Mouse (Mus musculus): Measurements from ENCODE around the gene Rfx2.

Gene Rfx2

DNA sequence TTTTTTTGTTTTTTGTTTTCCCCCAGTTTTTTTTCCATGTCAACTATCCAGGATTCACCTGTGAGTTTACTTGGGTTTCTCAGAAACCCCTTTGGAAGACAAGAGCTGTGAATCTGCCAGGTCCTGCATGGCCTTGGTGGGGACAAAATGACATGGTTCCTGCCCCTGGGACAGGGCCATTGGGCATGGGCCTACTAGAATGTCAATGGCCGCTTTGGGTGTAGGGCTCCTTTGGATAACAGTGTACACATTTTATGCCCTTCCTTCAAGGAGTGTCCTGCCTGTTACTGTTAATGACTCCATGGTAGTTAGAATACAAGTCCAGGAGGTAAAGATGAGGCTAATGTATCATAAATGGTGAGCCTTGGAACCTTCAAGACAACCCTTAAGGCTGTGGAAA lies 2.1 kb upstream of the Rfx2 start:
- no peak for DNase-seq

DNA sequence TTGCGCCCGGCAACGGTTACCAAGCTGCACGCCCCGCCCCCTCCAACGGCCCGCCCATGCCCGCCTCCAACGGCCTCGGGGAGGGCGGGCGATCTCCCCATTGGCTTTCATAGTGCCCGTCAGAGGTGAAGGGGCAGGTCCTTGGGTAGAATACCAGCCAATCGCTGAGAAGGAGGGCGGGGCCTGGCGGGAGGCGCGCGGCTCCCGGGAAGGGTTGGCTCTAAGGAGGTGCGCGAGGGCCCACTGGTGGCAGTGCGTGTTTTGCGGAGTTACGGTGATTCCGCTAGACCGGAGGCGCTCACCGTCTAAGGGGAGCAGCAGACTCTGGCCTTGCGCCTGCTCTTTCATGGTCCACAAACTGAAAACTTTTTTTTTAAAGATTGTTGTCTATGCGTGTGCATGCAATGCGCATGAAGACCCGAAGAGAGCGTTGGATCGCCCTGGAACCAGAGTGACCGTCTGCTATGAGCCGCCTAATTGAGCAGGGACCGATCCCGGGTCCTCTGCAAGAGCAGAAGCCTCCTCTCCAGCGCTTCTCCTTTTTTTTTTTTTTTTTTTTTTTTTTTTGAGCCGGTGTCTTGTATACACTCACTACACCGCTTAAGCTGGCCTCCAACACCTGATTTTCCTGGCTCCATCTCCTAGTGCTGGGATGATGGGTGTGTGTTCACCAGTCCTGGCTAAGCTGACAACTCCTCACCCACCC lies 451 bp upstream of the Rfx2 start:
- DNase-seq = peak; percentile 98 to 99

DNA sequence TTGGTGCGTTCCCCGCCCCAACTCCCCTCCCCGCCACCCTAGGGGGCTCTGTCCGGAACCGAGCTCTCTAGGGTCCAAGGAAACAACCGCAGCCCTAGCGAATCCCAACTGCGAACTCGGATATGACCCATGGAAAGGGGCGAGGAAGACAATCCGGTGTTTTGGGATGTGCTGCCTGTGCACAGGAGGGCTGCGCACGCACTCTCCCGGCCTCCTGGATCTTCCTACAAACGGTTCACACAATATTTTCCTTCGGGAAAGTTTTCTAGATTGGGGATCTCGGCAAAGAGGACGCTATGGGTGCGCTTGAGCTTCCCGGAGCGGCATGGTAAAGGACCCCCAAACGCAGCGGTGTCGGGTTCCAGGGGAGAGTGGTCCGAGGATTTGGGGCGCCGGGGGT lies 1.0 kb downstream of the Rfx2 start:
- DNase-seq = no peak

DNA sequence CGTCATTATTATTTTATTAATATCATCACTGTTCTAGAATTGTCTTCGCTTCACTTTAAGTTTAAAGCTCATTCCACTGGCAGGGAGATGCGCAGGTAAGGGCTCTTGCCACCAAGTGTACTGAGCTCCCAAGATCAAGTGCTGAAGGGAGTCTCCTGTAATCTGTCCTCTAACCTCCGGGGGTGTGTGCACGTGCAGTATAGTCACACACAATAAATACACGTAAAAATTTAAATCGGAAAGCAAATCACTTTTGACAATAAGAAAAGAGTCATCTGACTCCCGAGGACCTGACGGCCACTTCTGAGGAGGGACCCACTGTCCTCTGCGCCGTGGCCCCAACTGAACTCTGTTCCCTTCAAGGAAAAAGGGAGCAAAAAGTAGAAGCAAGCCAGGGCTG lies 1.6 kb downstream of the Rfx2 start:
- DNase-seq = no peak

DNA sequence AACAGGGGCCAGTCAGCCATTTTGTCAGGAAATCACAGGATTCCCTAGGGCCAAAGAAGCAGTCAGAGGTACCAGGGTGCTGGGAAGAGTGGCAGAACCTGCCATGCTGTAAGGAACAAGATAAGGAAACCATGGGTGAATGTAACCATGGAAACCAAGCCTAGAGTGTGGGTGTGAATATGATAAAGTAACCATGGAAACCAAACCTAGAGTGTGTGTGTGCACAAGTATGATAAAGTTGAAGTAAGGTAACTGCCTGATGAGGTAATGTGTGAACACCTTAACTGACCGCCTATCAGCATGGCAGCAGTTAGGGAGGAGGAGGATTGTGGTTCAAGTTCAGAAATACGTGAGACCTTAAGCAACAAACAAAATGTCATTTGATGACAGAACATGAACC lies 4.1 kb downstream of the Rfx2 start:
- no peak for DNase-seq

DNA sequence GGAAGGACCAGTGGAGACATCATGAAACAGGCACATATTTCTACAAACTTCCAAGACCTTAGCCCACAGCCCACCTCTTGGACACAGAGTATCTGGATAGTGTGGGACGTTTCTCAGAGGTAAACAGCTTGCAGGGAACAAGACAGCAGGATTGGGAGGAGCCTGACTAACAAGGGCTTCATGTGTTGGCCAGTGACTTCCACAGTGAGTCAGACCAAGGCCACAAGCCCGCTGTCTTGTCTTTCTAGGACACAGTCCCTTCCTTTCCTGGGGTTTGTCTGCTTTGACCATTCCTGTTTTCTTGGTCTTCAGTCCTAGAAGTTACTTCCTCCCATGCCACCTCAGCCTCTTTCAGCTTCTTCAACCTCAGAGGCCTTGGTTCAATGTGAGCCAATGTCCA lies 7.5 kb downstream of the Rfx2 start:
- DNase-seq = no peak

DNA sequence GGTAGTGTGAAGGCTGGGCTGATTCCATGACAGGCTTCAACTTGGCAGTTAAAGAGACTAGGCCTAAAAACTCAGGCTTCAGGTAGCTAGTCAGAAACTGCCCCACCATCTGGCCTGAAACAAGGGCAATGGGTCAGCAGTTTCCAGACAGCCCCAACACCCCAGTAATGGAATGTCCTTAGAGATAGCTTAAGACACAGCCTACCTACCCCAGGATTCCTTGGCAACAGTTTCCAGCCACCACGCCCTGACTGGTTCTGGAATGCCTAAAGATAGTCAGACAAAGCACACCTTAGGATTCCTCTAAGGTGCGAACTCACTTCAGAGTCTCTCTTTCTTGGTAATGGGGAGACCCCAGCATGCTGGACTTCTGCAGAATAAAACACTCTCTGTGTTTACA lies 8.4 kb downstream of the Rfx2 start:
- no peak for DNase-seq

DNA sequence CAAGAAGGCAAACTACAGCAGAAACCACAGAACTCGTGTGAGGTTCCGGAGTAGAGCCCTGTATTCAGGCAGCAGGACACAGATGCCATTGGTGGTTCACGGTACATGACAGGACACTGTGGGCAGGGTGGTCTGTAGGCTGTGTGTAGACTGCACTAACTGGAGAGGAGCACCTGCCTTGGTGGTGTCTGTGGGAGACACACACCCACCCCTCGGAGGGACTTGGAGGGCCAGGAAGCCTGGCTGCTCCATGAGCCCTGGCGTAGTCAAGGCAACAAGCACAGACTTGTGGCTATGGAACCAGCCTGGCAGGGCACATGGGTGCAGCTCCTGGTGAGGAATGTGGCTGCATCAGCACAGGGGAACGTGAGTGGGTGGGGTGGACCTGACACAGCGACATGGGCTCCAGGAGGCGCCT lies 11.1 kb downstream of the Rfx2 start:
- peak; percentile 50 to 64 for DNase-seq

DNA sequence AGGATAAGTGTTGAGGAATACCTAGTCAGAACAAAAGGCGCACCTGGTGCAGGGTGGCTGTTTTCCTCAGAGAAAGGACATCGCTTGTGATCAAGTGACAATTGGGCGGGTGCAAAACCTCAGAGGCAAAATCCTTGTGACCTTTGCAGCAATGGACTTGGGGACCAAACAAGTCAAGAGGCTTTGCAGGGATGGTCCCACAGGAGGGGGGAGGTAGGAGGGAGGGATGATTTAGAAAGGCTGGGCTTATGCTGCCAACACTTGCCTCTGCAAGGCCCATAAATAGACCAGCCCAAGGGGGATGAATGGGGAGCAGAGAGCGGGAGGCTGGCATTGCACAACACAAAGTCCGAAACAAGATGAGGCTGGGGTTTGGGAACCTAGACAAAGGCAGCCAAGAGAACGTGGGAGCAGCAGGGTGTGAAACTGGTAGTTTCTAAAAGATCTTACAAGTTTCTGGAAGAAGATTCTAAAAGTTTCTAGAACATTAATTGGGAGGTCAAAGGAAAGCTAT lies 11.7 kb downstream of the Rfx2 start:
- DNase-seq = no peak

DNA sequence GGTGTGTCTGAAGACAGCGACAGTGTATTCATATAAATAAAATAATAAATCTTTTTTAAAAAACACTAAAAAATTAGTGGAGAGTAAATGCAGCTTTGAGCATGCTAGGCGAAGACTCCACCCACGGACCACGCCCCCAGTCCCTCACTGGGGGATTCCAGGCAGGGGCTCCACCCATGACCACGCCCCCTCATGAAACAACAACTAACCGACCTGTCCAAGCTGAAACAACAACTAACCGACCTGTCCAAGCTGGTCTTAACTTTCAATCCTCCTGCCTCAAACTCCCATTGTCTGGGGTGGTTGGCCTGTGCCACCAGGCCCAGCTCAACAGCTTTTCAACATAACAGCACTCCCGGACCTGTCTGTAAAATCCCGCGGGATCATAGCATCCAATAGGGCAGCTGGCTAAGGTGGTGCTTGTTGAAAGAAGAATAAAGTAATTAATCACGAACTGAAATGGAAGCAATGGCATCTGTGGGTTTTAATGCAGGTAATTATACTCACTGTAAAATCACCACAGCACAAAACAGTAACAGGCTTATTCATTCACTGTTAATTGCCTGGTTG lies 12.7 kb downstream of the Rfx2 start:
- no peak for DNase-seq

DNA sequence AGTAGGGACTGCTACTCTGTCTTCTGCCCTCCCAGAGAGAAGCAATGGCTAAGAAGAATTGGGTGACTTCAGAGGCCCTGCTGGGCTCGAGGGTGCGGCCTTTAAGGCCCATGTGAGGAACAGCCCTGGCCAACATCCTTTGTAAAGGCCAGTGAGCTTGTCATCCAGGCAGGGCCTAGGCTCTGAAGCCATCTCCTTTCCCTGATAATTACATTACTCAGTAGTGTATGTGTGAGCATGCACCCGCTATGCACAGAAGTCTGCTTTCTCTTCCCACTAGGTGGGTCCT lies 15.8 kb downstream of the Rfx2 start:
- DNase-seq = no peak

DNA sequence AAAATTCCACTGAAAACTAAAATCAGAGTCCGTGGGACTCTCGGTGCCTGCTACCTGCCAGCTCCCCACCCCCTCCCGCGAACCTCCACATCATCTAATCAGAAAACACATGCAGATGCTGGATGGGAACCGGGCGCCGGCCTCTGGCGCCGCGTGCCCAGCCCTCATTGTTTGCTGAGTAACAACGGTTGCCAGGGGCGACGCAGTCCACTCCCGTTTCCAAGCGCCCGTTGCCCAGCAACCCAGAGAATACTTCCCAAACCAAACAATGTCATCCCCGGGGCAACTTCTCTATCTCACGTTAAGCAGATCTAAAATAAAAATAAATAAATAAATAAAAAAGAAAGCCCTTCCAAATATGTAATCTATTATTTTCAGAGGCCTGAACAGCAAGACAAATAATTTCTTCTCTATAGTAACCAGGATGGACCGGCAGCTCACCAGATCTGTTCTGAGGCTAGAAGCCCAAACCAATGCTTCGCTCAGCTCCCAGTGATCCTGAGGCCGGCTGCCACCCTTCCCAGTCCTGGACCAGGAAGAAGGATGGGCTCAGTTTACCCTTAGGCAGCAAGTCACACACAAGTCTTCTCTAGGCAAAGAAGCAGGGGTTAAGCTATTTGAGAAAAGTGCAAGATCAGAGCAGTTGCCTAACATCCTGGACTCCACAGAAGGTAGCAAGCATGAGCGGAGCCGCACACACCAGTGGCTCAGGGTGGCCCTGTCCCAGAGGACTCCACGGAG lies 16.3 kb downstream of the Rfx2 start:
- DNase-seq = no peak

DNA sequence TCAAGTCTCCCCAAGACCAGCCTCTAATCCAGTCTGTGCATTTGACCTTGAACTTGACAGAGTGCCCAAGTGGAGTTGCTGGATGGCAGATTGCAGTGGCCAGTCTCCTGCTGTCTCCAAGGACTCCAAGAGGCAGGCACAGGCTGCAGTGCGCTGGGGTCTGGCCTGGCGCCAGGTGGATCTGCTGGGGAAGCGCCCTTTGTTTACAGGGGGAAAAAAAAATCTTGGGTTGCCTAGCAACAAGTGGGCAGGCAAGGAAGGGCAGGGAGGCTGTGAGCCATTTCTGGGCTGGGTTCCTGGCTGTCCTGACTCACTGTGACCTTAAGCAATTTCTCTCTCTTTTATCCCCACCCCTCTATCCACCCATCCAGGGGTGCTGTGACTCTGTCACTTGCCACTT lies 20.6 kb downstream of the Rfx2 start:
- DNase-seq = peak in 1 of 2 experiments; percentile 31

DNA sequence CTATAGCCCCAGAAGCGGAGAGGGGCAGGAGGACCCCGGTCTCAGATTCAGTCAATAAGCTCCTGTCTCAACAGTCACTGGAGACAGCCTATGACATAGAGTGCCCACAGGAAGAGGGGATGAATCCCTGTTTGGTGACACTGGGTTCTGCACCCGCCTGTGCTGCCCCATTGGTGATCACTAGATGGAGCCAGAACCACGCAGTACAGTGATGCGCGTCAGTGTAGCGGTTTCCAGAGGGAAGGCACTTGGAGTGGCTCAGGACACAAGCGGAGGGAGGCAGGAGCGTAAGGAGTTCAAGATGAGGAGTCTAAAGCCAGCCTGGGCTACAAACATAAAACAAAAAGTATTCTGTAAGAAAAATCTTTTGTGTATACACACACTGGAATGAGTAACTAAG lies 22.3 kb downstream of the Rfx2 start:
- peak; percentile 55 to 63 for DNase-seq

DNA sequence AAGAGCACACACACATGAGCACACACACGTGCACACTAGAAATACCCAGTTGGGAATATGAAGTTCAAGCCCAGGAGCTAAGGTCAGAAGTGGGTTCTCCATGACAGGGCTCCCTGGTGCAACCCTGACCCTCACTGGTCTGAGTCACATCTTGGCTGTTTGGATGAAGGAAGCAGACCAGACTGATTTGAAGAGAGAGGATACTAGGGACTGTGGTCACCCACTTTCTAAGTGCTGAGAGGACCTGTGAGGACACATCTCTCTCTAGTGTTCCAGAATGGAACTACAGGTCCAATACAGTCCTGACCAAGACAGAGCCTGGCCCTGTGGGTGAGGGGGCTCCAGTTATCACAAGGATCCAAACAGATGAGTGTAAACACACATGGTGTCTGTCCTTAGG lies 25.0 kb downstream of the Rfx2 start:
- DNase-seq = no peak

DNA sequence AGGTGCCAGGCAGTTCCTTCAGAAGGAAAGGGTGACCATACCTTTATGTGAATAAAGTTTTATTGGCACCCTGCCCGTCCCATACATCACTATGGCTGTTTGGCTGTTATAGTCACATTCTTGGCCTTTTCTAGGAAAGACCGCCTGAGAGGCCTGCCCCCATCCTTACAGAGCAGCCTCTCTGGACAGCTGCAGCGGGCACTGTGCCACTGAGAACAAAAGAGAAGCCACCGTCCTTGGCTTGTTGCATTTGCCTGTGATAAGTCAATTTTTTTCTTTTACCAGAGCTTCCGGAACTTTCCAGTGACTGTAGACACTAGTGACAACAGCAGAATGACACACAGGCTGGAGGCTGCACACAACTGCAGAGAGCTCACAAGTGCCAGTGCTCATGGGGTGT lies 25.9 kb downstream of the Rfx2 start:
- no peak for DNase-seq

DNA sequence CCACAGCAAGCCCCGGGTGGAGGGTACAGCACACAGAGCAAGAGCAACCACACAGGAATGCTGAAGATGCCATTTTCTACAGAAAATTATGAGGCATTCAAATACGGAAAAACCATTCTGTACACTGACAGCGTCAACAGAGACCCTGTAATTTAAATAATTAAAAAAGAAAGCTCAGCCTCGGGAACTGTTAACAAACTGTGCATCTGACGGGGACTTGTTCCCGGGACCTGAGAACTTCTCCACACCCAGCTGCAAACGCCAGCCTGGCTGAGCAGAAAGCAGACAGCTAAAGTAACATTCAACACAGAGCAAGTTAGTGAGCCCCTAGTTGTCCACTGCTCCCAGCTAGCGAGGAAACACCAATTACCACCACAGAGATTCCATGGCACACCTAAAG lies 28.7 kb downstream of the Rfx2 start:
- no peak for DNase-seq

DNA sequence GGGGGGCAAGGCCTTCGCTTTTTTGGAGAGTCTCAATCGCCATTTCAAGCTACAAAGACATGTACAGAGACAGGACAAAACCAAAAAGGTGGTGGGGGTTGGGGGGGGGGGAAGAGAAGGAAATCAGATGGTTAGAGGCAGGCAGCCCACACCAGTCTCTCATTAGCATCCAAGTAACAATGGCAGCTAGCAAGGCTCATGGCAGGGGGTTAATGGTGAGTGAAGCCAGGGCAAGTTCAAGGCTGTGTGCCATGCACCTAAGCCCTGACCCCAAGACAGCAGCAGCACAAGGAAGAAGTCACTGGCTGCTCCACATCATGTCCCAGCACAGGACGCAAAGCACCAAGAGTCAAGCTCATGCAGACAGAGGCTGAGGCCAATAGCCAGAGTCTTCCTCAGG lies 31.5 kb downstream of the Rfx2 start:
- no peak for DNase-seq

DNA sequence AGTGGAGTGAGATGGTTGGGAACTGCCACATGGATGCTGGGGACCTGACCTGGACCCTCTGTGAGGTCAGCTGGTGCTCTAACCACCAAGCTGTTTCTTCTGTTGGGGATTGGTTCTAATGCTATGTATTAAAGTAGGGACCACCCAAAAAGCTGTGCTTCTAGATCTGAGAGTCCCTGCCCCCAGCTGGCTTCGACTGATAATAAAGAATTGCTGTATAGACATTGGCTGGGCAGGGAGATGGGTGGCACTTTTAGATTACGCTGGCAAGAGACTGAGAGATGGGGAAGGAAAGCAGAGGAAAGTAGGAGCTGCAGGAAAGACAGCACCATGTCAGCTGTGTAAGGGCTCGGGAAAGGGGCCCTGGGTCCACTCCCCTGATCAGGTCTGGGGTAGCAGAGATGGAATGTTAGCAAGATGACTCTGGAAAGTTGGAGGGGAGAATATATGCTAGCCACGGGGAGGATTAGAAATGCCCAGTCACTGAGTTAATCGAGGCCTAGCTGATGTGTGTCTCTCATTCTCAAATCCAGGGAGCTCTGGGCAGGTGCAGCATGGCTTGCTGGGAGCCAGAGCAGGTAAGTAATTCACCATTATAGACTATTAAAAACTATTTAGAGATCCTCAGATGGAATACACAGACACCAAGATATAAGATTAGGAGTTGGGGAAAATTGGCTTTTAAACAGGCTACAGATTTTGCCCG lies 37.0 kb downstream of the Rfx2 start:
- DNase-seq = no peak

DNA sequence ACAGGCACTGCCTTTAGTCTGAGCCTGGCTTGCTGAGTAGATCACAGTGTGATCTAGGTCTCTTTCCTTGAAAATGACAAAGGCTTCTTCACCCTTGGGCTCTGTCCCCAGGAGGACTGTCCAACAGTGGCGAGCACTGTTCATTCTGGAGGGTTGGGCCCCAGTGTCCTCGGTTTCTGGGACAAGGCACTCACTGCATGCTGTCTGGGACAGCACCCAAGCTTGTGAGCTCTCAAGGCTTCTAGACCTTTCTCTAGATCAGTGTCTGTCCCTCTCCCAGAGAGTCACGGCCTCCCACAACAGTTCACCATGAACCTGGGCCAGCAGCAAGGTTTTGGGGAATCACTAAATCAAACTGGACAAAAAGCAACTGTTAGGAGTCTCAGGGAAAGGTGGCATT lies 38.2 kb downstream of the Rfx2 start:
- DNase-seq = no peak

DNA sequence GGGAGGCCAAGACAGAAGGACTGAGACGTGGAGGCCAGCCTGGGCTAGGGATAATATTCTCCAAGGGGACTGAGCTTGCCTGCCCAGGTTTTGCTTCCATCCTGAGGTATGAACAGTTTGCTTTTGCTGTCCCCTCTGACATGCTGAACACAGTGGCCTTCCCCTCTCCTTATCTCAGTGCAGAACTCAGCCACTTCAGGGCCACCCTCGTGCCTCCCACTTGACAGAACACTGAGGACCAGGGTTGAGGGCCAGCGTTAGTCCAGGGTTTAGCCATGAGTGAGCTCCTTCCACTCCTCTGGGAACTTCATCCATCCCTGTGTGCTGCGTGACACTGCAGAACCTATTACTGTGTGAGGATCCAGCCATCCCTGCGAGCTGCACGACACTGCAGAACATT lies 41.5 kb downstream of the Rfx2 start:
- no peak for DNase-seq

DNA sequence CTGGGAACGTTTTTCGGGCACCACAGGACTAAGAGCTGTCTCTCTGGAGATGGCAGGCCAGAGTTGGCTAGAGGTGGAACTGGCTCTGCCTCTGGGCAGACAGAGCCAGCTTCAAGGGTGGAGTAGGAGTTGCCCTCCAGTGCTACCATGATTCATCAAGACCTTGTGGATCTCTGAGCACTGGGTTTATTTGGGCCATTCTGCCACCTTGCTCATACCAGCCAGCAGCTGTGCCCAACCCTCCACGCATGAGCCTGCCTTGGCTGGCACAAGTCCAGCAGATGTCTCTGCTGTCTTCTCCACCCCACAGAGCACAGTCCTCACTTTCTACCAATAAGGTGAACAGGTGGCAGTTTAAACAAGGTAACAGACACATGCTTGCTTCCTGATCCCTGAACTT lies 41.9 kb downstream of the Rfx2 start:
- DNase-seq = no peak

DNA sequence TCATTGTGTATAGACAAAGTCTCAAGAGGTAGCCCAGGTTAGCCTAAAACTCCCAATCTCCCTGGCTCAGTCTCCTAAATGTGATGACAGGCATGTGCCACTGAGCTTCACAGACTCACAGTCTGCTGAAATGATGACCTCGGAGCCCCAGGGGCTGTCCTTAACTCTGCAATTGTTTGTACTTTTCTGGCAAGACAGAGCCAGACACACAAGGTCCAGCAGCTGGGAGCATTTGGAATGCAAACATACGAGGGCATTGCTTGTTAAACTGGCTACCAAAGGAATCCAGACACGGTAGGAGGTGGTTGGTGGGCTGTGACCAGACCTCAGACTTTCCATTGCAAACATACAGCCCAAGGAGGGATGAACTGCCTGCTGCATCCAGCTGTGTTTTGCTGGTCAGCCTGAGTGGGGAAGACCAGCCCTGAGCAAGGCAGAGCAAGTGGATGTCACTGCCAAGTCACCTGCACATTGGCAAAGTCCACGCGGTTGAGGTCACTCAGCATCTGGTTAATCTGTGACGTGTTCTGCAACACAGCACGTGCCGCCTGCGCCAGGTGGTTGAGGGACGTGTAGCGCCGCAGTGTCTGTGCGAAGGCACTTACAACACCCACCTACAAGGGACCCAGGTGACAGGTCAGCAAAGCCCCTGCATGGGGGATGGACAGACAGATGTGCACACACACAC lies 50.4 kb downstream of the Rfx2 start:
- DNase-seq = no peak

Measured in thymus, postnatal 36 days (tissue).